Mouse (Mus musculus) right cerebral cortex, postnatal 25 days (tissue): ENCODE measurements around the gene Ccdc7a.
"Not testable (repeated sequence)": the region's sequence is repeated elsewhere in the genome, so short reads cannot be mapped to it uniquely, and the experiment has no call there.

Source experiments
- DNase-seq: peaks from one replicate; pipeline ENCODE4 v3.0.0; 2022

Gene Ccdc7a

DNA sequence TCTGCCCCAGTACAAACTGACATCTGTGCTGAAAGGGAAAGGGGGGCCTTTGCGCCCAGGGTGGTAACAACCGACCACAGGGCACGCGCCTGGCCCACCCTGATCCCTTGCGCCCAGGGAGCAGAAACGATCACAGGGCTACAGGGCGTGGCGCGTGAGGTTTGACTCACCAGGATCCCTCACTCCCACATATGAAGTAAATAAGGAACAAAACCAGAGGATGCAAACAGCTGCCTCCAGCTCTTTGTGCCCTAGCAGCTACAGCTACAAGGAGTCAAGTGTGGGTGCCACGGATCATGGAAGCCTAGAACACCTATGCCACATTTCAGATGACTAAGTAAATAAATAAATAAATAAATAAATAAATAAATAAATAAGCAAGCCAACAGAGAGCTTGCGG, at the start of gene Ccdc7a:
Ccdc7a (minus strand) TSS at position 101 of the 400 bp plus-strand sequence.
- not testable (repeated sequence) for DNase-seq

DNA sequence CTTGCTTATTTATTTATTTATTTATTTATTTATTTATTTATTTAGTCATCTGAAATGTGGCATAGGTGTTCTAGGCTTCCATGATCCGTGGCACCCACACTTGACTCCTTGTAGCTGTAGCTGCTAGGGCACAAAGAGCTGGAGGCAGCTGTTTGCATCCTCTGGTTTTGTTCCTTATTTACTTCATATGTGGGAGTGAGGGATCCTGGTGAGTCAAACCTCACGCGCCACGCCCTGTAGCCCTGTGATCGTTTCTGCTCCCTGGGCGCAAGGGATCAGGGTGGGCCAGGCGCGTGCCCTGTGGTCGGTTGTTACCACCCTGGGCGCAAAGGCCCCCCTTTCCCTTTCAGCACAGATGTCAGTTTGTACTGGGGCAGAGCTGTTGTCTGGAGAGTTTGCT, 1.5 kb upstream of the Ccdc7a start, which contains the start of gene Ccdc7b:
Ccdc7b (plus strand) TSS at position 301 of the 400 bp plus-strand sequence.
- DNase-seq: not testable (repeated sequence)

DNA sequence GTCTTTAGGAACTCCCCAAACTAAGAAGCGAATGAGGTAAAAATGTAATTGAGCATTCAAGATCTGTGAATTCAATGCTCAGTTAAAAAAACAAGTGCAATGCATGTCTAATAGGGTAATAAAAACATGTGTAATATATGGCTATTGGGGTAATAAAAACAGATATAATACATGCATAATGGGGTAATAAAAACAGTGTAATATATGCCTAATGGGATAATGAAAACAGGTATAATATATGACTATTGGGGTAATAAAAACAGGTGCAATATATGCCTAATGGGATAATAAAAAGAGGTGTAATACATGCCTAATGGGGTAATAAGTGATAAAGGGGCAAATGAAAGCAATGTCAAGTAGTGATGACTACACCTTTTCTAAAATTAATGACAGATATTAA, 73.9 kb downstream of the Ccdc7a start:
- no peak for DNase-seq

DNA sequence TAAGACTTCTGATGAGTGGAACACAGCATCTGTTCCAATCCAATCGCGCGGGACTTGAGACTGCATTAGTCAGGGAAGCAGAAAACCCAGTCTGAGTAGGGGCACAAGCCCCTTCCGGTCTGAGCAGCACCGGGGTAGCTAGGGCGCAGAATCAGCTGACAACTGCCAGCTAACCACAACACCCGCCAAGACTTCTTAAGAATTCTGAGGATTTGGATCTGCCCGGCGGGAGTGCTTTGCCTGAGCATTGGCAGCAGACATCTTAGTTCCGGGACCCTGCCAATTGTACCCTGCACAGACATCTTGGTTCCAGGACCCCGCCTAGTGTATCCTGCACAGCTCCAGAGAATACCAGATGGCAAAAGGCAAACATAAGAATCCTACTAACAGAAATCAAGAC, 116.4 kb downstream of the Ccdc7a start:
- DNase-seq: not testable (repeated sequence)

DNA sequence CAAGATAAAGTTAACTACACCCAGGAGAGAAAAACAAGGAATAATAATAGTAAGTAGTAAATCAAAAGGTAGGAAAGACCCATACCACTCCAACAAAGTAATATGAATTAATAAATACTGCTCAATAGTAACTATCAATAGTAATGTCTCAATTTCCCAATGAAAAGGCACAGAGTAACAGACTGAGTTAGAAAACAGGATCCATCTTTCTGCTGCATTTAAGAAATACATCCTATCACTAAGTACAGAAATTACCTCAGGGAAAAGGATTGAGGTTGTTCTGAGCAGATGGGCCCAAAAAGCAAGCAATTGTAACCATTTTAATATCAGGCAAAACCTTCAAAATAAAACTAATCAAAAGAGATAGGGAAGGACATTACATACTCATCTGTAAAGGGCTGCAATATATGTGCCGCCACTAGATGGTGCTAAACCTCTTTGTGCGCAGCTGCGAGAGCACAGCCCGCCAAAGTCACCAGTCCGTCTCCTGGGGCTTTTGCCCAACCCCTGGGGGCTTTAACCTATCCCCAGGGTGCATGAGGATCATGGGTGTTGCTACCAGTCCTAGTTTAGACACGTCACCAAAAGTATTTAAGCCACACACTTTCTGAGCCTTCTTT, 124.2 kb downstream of the Ccdc7a start:
- DNase-seq: peak; percentile 32

DNA sequence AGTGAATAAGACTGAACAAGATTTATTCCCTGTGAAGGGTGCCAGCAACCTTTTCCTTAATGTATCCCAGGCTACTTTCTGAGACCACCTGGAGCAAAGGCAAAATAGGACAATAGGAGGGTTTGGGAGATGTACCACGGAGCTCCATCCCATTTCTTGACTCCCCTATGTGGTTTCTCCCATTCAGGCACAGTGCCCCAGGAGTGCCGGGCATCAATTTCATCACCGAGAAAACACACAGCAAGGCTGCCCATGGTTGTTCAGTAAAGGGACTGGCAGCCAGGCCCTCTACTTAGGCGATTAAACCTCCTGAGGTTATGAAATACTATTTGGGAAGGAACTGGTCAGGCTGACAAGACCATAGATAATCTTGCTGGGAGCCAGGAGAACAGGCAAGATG, 131.9 kb downstream of the Ccdc7a start:
- DNase-seq: no peak

DNA sequence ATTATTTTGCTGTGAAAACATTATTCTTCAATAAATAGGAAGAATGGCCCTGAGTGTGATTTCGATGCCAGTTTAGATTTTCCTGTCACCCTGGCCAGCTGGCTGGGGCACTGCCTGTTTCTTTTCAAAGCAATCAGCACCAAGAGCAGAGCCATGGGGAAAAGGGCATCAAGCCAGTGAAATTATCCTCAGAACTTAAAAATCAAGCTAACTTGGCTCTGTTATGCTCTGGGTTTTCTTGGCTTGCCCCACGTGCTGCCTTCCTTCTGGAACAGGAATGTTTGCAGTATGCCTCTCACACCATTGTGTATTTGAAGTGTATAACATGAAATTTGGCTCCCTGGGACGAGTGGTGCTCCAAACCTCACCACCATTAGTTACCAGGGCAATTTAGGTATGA, 182.6 kb downstream of the Ccdc7a start:
- no peak for DNase-seq

DNA sequence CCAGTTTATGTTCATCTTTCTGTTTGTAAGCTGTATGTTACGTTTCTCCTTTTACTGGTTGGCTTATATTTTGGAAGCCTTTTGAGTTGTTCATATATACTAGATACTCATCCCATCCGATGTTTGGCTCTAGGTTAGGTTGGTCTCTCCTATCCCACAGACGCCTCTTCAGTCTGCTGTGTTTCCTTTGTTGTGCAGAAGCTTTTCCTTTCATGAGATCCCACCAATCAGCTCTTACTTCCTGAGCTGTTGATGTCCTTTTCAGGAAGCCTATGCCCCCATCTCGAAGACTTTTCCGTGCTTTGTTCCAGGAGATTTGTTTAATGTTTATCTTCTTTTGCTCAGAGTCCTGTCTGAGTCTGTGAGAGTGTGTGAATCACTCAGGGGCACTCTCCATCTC, 221.6 kb downstream of the Ccdc7a start:
- DNase-seq: no peak

DNA sequence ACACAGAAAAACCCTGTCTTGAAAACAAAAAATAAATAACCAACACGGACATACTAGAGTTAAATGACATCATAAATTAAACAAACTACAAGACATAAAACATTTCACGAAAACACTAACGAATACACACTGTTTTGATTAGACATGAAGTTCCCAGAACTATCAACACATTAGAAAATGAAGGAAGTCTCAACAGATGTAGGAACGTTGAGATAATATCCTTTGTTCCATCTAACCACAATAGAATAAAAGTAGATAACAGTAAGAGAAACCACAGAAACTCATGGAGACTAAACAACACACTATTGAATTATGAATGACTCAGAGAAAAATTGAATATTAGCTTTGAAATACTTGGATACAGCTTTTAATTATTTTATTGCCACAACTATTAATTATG, 252.8 kb downstream of the Ccdc7a start:
- no peak for DNase-seq

DNA sequence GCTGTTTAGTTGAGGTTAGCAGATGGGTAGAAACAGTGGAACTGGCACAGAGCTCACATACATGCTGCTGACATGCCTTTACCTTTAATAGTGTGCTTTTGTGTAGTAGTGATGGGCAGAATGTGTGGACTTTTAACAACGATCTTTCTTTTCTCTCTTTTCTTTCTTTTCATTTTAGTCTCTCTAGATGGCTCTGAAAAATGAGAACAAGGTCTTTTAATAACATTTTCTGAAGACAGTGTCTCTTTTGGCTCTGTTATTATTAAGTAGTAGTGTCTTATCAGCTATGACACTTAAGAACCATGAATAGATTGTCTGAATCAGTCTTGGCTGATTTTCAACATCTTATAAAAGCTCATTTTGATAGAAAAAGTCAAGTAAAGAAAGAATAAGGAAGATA, 266.7 kb downstream of the Ccdc7a start, which contains the start of gene Gm3952:
Gm3952 (minus strand) TSS at position 101 of the 400 bp plus-strand sequence.
- DNase-seq: no peak

DNA sequence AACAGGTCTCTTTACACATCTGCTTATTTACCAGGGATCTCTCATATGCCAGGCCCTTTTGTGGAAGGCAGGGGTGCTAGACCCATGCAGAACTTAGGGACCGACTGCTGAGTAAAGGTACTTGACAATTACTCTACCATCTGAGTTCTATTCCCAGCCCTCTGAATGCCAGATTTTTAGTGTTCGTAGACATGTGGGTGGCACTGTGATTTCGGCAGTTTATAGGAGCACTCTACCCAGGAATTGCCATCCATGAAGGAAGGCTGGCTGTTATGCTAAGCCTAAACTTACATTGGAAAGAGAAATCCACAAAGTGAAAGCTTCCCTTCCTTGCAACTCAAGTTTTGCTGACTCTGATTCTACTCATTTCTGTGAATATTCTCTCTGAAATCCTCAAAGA, 329.6 kb downstream of the Ccdc7a start:
- no peak for DNase-seq

DNA sequence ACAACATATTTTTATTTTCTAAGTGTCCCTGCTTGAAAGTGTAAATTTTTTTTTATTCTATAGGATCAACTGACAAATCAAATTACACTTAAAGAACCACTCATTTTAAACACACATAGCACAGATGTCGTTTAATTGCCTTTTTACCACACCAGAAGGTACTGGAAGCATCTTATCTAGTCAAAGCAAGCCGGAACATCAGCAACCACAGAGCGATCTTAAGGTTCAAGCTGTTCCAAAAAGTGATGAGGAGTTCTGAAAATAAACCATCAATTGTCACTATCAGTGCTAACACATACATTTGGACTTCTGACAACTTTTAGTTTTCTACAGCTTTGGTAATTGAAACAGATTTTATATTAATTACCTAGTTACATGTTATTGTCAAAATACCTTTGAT, 331.2 kb downstream of the Ccdc7a start:
- DNase-seq: no peak

DNA sequence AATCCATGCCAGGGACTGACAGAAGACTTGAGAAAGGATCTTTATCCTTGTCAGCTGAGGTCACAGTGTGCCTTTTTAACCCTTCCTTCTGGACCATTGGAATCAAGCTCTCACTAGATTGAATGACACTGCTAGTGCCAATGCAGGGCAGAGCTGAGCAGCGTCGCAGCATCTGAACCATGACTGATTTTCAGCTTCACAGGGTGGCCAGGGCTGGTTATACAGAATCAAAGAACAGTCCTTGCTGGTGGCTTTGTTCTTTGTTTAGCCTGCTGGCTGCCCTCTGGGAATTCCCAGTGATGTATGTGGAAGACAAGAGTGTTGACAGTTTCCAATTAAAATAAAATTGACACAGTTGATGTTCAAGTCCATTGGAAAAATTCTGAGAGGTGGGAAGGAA, 333.1 kb downstream of the Ccdc7a start:
- DNase-seq: no peak

DNA sequence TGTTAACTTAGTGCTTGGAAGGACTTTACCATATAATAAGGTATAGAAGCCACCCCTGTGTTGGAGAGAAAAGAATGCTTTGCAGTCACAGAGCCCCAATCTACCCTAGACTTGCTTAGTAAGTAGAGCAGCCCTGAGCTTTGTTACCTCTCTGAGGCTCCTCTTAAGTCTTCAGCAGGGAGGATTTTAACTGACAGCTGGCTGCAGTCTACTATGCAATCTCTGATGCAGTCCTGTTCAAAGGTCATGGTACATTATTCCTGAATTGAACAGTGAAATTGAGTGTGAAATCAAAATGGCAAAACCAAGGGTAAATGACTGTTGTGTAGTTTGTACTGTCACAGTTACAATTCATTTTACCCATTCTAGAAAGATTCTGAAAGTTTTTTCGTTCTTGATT, 338.1 kb downstream of the Ccdc7a start:
- no peak for DNase-seq

DNA sequence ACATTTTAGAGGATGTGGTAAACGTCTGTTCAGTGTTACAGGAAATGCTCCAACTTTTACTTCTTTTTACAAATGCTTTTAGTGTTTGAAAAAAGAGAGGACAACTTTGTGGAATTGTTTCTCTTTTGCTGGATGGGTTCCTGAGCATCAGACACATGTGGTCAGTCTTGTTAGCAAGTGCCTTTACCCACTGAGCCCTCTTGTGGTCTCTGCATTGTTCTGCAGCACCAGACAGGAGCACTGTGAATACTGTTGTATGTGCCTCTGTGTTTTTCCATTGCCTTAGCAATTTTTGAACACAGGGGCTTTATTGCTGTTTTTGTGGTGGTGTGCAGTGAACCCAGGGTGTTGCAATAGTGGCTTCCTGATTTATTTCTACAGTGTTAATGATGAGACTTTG, 340.5 kb downstream of the Ccdc7a start:
- no peak for DNase-seq

DNA sequence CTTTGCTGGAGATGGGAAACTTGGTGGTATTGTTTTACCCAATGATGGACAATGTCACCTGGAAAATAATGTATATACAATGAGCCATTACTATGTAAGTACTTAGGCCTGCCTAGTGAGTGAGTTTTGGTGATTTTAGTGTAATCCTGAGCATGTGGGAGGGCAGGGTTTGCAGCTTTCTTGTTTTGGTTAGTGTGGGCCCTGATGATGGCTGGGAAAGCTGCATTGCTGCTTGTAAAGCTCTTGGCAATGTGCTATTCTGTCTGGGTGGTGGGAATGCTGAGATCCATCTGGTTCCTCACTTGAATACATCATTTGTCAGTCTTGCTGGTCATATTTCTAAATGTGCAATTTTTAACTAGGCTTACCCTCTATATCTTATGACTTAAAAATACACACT, 349.1 kb downstream of the Ccdc7a start:
- DNase-seq: no peak

DNA sequence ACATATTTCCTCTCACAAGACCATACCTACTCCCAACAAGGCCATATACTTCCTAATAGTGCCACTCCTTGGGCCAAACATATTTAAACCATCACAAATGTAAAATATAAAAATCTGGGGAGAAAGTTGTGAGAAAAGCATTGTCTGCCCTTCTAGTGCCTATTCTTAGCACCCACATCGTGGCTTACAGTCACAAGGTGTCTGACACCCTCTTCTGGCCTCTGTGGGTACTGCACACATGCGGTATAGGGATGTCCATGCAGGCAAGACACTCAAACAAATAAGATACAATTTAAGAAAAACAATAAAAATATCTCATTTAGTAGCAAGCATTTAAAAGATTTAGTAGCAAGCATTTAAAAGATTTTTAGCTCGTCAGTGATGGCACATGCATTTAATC, 356.1 kb downstream of the Ccdc7a start:
- peak; percentile 35 for DNase-seq

DNA sequence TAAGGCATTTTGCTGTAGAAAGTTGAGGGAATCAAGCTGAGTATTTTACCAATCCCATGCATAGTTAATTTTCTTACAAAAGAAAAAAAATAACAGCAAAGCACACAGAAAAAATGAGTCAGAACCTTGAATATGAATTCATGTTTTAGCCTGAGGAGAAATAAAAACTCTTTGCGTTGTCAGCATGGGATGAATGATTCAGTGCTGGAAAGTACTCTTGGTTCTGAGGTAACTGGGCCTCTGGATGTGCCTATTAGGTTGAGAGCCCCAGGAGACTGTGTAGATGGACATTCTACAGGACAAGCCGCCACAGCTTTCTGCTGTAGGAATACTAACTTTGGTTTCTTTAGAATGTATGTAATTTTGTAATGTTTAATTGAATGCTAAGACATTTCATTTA, 360.5 kb downstream of the Ccdc7a start:
- no peak for DNase-seq

DNA sequence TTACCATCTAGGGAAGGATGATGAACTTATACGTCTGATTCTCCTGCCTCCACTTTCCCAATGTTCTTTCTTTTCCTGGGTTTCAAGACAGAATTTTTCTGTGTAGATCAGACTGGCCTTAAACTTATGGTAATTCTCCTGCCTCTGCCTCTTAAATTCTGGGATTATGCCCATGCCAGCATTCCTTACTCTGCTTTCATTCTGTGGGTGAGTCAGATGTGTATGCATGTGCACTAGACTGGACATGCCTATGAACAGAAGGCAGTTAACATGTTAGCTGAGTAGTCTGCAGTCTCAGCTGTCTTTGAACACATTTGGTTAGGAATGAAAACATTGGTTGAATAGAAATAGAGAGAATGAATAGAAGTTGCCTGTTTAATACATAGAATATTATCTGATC, 360.9 kb downstream of the Ccdc7a start:
- DNase-seq: no peak

DNA sequence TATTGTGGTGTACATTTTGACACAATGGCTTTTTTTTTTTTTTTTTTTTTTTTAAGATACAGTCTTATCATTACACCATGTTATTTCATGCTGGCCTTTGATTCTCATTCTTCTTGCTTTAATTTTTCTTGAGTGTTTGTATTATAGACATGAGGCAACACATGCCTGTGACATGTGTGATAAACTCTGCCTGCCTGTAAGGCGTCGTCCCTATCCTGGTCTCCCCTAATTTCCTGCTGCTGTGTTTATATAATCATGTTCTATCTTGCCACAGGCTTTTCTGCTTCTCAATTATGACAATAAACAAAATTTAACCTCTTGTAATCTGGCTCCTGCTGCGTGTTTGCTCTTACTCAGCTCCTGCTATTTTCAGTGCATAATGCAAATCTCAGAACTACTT, 367.4 kb downstream of the Ccdc7a start:
- DNase-seq: no peak

DNA sequence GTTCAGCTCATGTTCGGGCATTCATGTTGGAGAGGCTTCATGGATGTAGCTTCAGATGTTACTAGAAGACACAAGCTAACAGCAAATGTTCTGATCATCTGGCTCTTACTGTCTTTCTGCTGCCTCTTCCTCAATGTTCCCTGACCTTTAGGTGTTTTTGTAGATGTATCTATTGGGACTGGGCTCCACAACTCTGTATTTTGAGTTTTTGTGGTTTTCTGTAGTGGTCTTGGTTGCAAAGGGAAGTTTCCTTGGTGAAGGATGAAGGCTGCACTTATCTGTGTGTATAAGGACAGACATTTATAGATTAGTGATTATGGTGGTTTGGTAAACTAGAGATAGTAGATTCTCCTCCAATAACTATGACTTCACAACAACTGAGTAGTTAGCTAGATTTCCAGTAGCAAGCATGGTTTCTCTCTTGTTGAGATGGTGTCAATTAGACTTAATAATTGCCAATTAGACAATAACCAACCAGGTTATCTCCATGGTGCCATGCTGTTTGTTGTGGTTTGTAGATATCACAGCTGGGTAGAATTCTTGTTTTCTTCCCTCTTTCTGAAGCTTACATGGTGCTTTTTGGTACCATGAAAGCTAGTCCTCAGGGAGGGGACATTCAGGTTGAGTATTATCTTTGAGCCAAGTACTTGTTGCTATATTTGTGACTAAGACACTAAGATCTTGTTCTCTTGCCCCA, 368.5 kb downstream of the Ccdc7a start:
- DNase-seq: no peak

DNA sequence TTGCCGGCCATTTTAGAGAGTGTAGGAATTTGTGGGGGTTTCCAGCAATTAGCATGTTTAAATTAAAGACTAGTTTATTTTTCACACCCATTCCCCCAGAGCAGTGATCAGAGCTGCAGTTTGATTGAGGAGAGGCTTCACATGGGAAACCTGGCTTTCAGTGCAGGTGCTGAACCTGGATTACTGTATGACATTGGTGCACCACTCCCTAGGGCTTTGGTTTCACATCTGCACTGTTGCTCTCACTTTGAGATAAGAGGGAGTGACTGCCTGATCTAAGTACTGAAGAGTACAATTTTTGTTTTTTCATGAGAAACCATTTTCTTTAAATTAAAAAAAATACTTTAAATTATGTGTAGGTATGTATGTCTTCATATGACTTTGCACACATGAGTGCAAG, 375.3 kb downstream of the Ccdc7a start:
- no peak for DNase-seq

DNA sequence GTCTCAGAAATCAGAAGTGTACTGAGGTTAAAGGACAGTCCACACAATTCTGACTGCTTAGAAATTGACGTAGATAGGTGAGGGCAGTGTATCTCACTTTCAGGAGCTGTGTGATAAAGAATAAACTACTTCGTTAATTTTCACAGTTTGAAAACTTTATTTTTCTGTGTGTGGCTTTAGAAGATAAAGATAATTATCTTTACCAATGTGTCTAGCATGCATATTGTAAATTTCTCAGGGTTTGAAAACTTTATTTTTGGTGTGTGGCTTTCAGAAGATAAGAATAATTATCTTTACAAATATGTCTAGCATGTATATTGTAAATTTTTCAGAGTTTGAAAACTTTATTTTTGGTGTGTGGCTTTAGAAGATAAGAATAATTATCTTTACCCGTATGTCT, 376.6 kb downstream of the Ccdc7a start:
- no peak for DNase-seq

DNA sequence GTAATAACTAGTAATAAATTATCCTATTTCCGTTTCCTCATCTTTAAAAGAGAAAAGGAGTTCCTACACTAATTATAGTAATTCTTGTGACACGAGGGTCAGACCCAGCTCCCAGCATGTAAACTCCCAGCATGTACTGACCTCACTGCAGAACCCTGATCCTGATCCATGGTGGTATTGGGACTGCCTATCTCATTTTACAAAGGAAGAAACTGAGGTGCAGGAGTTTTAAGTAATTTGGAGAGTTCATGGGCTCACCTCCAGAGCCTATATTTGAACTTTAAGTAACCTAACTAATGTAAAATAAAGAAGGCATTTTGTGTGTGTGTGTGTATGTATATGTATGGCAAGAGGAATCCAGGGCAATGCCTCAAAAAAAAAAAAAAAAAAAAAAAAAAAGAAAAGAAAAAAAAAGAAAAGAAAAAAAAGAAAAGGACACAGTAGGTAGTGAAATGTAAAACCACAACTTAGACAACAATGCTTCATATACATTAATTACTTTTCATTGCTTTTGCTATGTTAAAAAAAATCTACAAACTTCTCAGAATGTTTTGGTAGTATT, 378.8 kb downstream of the Ccdc7a start:
- no peak for DNase-seq
